Comparison of ENCODE assay signal across 8 mouse cellular contexts in the genomic region with DNA sequence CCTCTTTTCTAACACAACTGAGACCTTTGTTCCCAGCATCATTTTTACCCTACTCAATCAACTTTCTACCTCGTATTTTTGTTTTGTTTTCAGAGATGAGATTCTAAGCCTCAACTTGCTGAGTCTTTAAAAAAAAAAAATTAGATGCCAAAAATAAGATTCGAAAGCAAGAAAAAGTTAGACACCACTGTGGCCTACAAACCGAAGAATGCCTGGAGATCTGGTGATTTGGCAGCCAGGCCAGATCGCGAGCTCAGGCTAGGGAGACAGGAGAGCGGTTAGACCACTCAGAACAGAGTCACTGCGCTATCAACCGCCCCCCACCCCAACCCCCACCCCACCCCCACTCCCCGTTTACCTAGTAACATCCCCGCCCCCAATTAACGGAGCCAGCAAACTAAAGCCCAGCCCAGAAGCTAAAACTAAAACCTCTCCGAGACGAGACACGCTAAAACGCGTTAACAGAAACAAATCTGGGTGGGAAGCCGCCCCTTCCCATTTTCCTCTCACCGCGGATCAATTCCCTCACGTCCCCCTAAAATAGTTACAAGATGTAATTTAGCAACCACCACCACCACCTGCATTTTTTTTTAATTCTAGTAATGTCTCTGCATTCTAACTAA. TPM values are rescaled to one million over a fixed set of nuclear protein-coding genes. Genes with fewer than 3 reads are reported as not detected.
DNase-seq lines count a peak whose midpoint lies in the region; ATAC-seq and TF ChIP-seq lines count a peak whose summit lies in the region.

No protein-coding gene starts in this region.

- ATAC-seq in heart, embryonic 13.5 days (ENCODE audit: extremely low read depth, insufficient number of reproducible peaks, low FRiP score, low TSS enrichment): no peak
- ATAC-seq in limb, embryonic 13.5 days (ENCODE audit: low FRiP score, low read depth): no peak
- no peak for ATAC-seq in stomach, embryonic 15.5 days (ENCODE audit: insufficient read depth, low FRiP score, low read depth)

- H3K27me3 ChIP-seq in heart, embryonic 13.5 days (replicated peaks): no peaks in the 10 kb centered on the region
- no peaks in the 10 kb centered on the region for H3K27me3 ChIP-seq in MEL (ENCODE audit: control insufficient read depth in 1 of 2, insufficient read depth in 2 of 2, low read length in 2 of 2)
- no peaks in the 10 kb centered on the region for H3K27me3 ChIP-seq in limb, embryonic 13.5 days
- H3K27me3 ChIP-seq in stomach, embryonic 15.5 days (replicated peaks): no peaks in the 10 kb centered on the region

- TF ChIP-seq EP300 in MEL (IDR thresholded peaks at IDR 0.05; ENCODE audit: low read depth in 1 of 2, low read length in 2 of 2): no peak

- intact Hi-C loops in heart, postnatal 25 days (cut with DNase I): no loop called here

- peak overlapping the region; percentile 99 for H3K9ac ChIP-seq in heart, embryonic 13.5 days
- H3K9ac ChIP-seq in MEL (ENCODE audit: control insufficient read depth, low read depth, low read length, poor library complexity, severe bottlenecking): peak overlapping the region; percentile 100
- peak overlapping the region; percentile 97 for H3K9ac ChIP-seq in limb, embryonic 13.5 days
- peak overlapping the region; percentile 98; the same call in 1 of the 2 replicates for H3K9ac ChIP-seq in stomach, embryonic 15.5 days

- H3K27ac ChIP-seq in heart, embryonic 13.5 days (replicated peaks): peak overlapping the region; percentile 98
- peak overlapping the region; percentile 43 for H3K27ac ChIP-seq in MEL (ENCODE audit: control insufficient read depth, low read depth, low read length)
- 0 out of 2 replicates have a peak overlapping the region, but pooled peaks have one; percentile 34 for H3K27ac ChIP-seq in embryonic fibroblast, embryonic 13.5 days (ENCODE audit: insufficient read depth, low read length)
- peak overlapping the region; percentile 95; the same call in 1 of the 2 replicates for H3K27ac ChIP-seq in limb, embryonic 13.5 days
- peak overlapping the region; percentile 99 for H3K27ac ChIP-seq in stomach, embryonic 15.5 days

- TF ChIP-seq POLR2A in MEL (IDR thresholded peaks at IDR 0.05; ENCODE audit: control insufficient read depth in 1 of 2, insufficient read depth in 1 of 2, low read depth in 1 of 2, low read length in 2 of 2, poor library complexity in 1 of 2): no peak
- TF ChIP-seq POLR2A in embryonic fibroblast, embryonic 13.5 days (IDR thresholded peaks at IDR 0.05; ENCODE audit: low read depth, low read length): no peak

- H3K79me2 ChIP-seq in MEL (ENCODE audit: control insufficient read depth, insufficient read depth, low read length, poor library complexity): peaks cover 56% of the 10 kb centered on the region

- H3K4me1 ChIP-seq in heart, embryonic 13.5 days: peaks cover 26% of the 10 kb centered on the region
- H3K4me1 ChIP-seq in MEL (ENCODE audit: control insufficient read depth in 1 of 2, insufficient read depth in 2 of 2, low read length in 2 of 2): peaks cover 0 to 7% of the 10 kb centered on the region in 2 experiments; a peak in 1 of 4 replicates
- no peaks in the 10 kb centered on the region for H3K4me1 ChIP-seq in embryonic fibroblast, embryonic 13.5 days (ENCODE audit: control insufficient read depth, insufficient read depth, low read length)
- peaks cover 18% of the 10 kb centered on the region for H3K4me1 ChIP-seq in limb, embryonic 13.5 days
- peaks cover 5% of the 10 kb centered on the region; the same call in 1 of the 2 replicates for H3K4me1 ChIP-seq in stomach, embryonic 15.5 days

- H3K9me3 ChIP-seq in heart, embryonic 13.5 days: no peaks in the 10 kb centered on the region
- no peaks in the 10 kb centered on the region for H3K9me3 ChIP-seq in MEL (replicated peaks; ENCODE audit: insufficient read depth, low read length)
- no peaks in the 10 kb centered on the region for H3K9me3 ChIP-seq in limb, embryonic 13.5 days
- no peaks in the 10 kb centered on the region for H3K9me3 ChIP-seq in stomach, embryonic 15.5 days

- WGBS in heart, embryonic 13.5 days: 4% methylated on average over 20 of the region's 20 CpGs
- 4% methylated on average over 20 of the region's 20 CpGs for WGBS in limb, embryonic 13.5 days
- 5% methylated on average over 20 of the region's 20 CpGs for WGBS in stomach, embryonic 15.5 days

- H3K4me3 ChIP-seq in heart, embryonic 13.5 days: peak overlapping the region; percentile 97
- H3K4me3 ChIP-seq in MEL (ENCODE audit: control insufficient read depth in 1 of 2, insufficient read depth in 1 of 2, low read depth in 2 of 2, low read length in 2 of 2): peak overlapping the region; percentile 79 to 94
- H3K4me3 ChIP-seq in embryonic fibroblast, embryonic 13.5 days (ENCODE audit: insufficient read depth, low read length): peak overlapping the region; percentile 93
- peak overlapping the region; percentile 93 for H3K4me3 ChIP-seq in limb, embryonic 13.5 days
- H3K4me3 ChIP-seq in stomach, embryonic 15.5 days (replicated peaks): peak overlapping the region; percentile 99

- DNase-seq in heart, postnatal 25 days (ENCODE audit: low spot score): no peak
- DNase-seq in MEL (ENCODE audit: low read depth, low spot score): peak; percentile 38
- no peak for DNase-seq in urinary bladder, postnatal 14 days (ENCODE audit: low spot score)
- DNase-seq in c-Kit-positive CD71-positive TER-119-positive erythroid progenitor cells, embryonic 14.5 days (ENCODE audit: low spot score): no peak

- TF ChIP-seq CTCF in MEL (IDR thresholded peaks at IDR 0.05 in 2 of 3, conservative IDR thresholded peaks at IDR 0.05 in 1 of 3; ENCODE audit: control insufficient read depth in 1 of 3, insufficient read depth in 1 of 3, low read depth in 2 of 3, low read length in 3 of 3, poor library complexity in 1 of 3, severe bottlenecking in 1 of 3): no peak
- no peak for TF ChIP-seq CTCF in embryonic fibroblast, embryonic 13.5 days (IDR thresholded peaks at IDR 0.05; ENCODE audit: borderline replicate concordance, insufficient read depth, low read length)

- no peak for TF ChIP-seq RAD21 in MEL (IDR thresholded peaks at IDR 0.05; ENCODE audit: low read depth, low read length)

- peak overlapping the region; percentile 84 for H3K4me2 ChIP-seq in heart, embryonic 13.5 days
- peak overlapping the region; percentile 76 for H3K4me2 ChIP-seq in limb, embryonic 13.5 days (replicated peaks)
- H3K4me2 ChIP-seq in stomach, embryonic 15.5 days: peak overlapping the region; percentile 60

- peaks cover 15% of the 10 kb centered on the region for H3K36me3 ChIP-seq in heart, embryonic 13.5 days
- H3K36me3 ChIP-seq in MEL (ENCODE audit: control insufficient read depth in 1 of 2, insufficient read depth in 2 of 2, low read length in 2 of 2): peaks cover 11 to 19% of the 10 kb centered on the region in 2 experiments
- peaks cover 13% of the 10 kb centered on the region for H3K36me3 ChIP-seq in limb, embryonic 13.5 days
- peaks cover 3% of the 10 kb centered on the region; the same call in 1 of the 2 replicates for H3K36me3 ChIP-seq in stomach, embryonic 15.5 days

TF ChIP-seq in MEL, 35 proteins besides CTCF, POLR2A, EP300 and RAD21:
- TF ChIP-seq SIN3A (IDR thresholded peaks at IDR 0.05; ENCODE audit: low read length) (peak; percentile 19; the same call in 1 of the 2 replicates), MAX (IDR thresholded peaks at IDR 0.05; ENCODE audit: low read length) (no peak), UBTF (IDR thresholded peaks at IDR 0.05; ENCODE audit: borderline replicate concordance, insufficient read depth, low read depth, low read length) (0 out of 2 replicates have a peak, but pooled peaks have one; percentile 50), TCF12 (IDR thresholded peaks at IDR 0.05; ENCODE audit: low read depth, low read length) (no peak)

RNA-seq across cellular contexts. Expression of a gene that starts 2.0 kb away (rescaled TPM):
- polyA plus RNA-seq in heart, embryonic 13.5 days (2015; fragmentation: Nextera tagmentation; extraction: Ambion mirVana): 6.5 and 8.9 TPM in 2 replicates
- total RNA-seq in heart, postnatal 25 days (2021): 1 to 10 TPM in 1 of 2 experiments, under 1 TPM in 1; 0.98 to 1.7 TPM
- total RNA-seq in MEL (2012; rRNA removed): 1.4 and 2.5 TPM in 2 replicates
- polyA plus RNA-seq in MEL (2012; ENCODE audit: insufficient read depth in 1 of 2, insufficient read length in 2 of 2, low read depth in 1 of 2, low replicate concordance in 2 of 2, missing spikeins in 1 of 2): 1 to 10 TPM in 1 of 2 experiments, not detected in 1; 2.9 TPM
- polyA plus RNA-seq in embryonic fibroblast, embryonic 13.5 days (2011; ENCODE audit: insufficient read length, low read depth, missing spikeins): 6.9 and 7.0 TPM in 2 replicates
- 8.3 and 10.3 TPM in 2 replicates for polyA plus RNA-seq in limb, embryonic 13.5 days (2015; fragmentation: Nextera tagmentation; extraction: Ambion mirVana)
- 10.1 and 10.5 TPM in 2 replicates for polyA plus RNA-seq in stomach, embryonic 15.5 days (2015; fragmentation: Nextera tagmentation; extraction: Ambion mirVana)

RNA-seq across cellular contexts. Expression of a gene that starts 2.7 kb away (rescaled TPM):
- 52.1 and 52.4 TPM in 2 replicates for polyA plus RNA-seq in heart, embryonic 13.5 days (2015; fragmentation: Nextera tagmentation; extraction: Ambion mirVana)
- 100 to 1,000 TPM; 185 to 203 TPM for total RNA-seq in heart, postnatal 25 days (2021)
- 94.3 and 116 TPM in 2 replicates for total RNA-seq in MEL (2012; rRNA removed)
- 100 to 1,000 TPM; 133 to 134 TPM for polyA plus RNA-seq in MEL (2012; ENCODE audit: insufficient read depth in 1 of 2, insufficient read length in 2 of 2, low read depth in 1 of 2, low replicate concordance in 2 of 2, missing spikeins in 1 of 2)
- 278 and 309 TPM in 2 replicates for polyA plus RNA-seq in embryonic fibroblast, embryonic 13.5 days (2011; ENCODE audit: insufficient read length, low read depth, missing spikeins)
- 68.2 and 69.3 TPM in 2 replicates for polyA plus RNA-seq in limb, embryonic 13.5 days (2015; fragmentation: Nextera tagmentation; extraction: Ambion mirVana)
- polyA plus RNA-seq in stomach, embryonic 15.5 days (2015; fragmentation: Nextera tagmentation; extraction: Ambion mirVana): 53.4 and 58.3 TPM in 2 replicates

Comparison
In these comparisons a context has a peak if more than half of its experiments do, and no peak if none do; other contexts are left out.
1. H3K27ac ChIP-seq: peak in every context shown above with its lines; median percentile 99 in stomach, embryonic 15.5 days; 98 in heart, embryonic 13.5 days; 95 in limb, embryonic 13.5 days; 43 in MEL; 34 in embryonic fibroblast, embryonic 13.5 days.